Mouse (Mus musculus): ENCODE data around the gene Methig1. TPM values are rescaled to one million over a fixed set of nuclear protein-coding genes. Genes with fewer than 3 reads are reported as not detected.

Gene Methig1
- polyA plus RNA-seq, 1 experiment from 2014 or later: not detected

GRCm38 (mm10) chr15:100423916-100424315 is 71.0 kb downstream of the Methig1 start:
- Histone ChIP-seq H3K27me3 (ENCODE audit: control insufficient read depth, insufficient read depth, low read length) (peaks cover 17% of the 10 kb centered on the region), H3K27ac (ENCODE audit: low read depth, low read length) (no peak overlapping the region), H3K4me3 (ENCODE audit: low read depth, low read length) (peak overlapping the region; percentile 97; the same call in 1 of the 2 replicates), H3K36me3 (ENCODE audit: control insufficient read depth, insufficient read depth, low read length) (no peaks in the 10 kb centered on the region), H3K9me3 (ENCODE audit: control insufficient read depth, low read length) (no peaks in the 10 kb centered on the region), H3K4me1 (ENCODE audit: control insufficient read depth, insufficient read depth, low read length) (peaks cover 16% of the 10 kb centered on the region), H3K9ac (ENCODE audit: low read length) (no peak overlapping the region; the same call in 1 of the 2 replicates), H3K4me2 (peak overlapping the region; percentile 86)
- WGBS: 5% methylated on average over 14 of the region's 14 CpGs
- no peak for ATAC-seq (ENCODE audit: low FRiP score)
- DNase-seq (ENCODE audit: low spot score, missing footprints): peak; percentile 91

- Histone ChIP-seq H3K9ac (ENCODE audit: low read length) (no peak within 1 kb of the TSS), H3K27me3 (ENCODE audit: control insufficient read depth, insufficient read depth, low read length) (peaks cover 17% of the 10 kb centered on the region), H3K4me3 (ENCODE audit: low read depth, low read length) (peak within 1 kb of the TSS; percentile 97; the same call in 1 of the 2 replicates), H3K4me1 (ENCODE audit: control insufficient read depth, insufficient read depth, low read length) (peaks cover 16% of the 10 kb centered on the region), H3K4me2 (peak within 1 kb of the TSS; percentile 86), H3K27ac (ENCODE audit: low read depth, low read length) (no peak within 1 kb of the TSS), H3K9me3 (ENCODE audit: control insufficient read depth, low read length) (no peaks in the 10 kb centered on the region), H3K36me3 (ENCODE audit: control insufficient read depth, insufficient read depth, low read length) (no peaks in the 10 kb centered on the region)
- WGBS: 34% methylated on average over 17 of the region's 17 CpGs
- ATAC-seq (ENCODE audit: low FRiP score) (no peak), DNase-seq (ENCODE audit: low spot score, missing footprints) (no peak)
These were observed 71.6 kb downstream of the Methig1 start, which contains the start of gene Slc11a2 for GRCm38 (mm10) chr15:100424396-100425122. TSS of gene Slc11a2 (minus strand) at chr15:100425072.

- DNase-seq (ENCODE audit: low spot score, missing footprints) (no peak), ATAC-seq (ENCODE audit: low FRiP score) (no peak)
- peaks cover 8% of the 10 kb centered on the region for H3K4me1 ChIP-seq (ENCODE audit: control insufficient read depth, insufficient read depth, low read length)
- H3K4me3 ChIP-seq (ENCODE audit: low read depth, low read length): no peak overlapping the region
- H3K9ac ChIP-seq (ENCODE audit: low read length): no peak overlapping the region
- WGBS: 83% methylated on average over 13 of the region's 13 CpGs
- peaks cover 17% of the 10 kb centered on the region for H3K27me3 ChIP-seq (ENCODE audit: control insufficient read depth, insufficient read depth, low read length)
- H3K36me3 ChIP-seq (ENCODE audit: control insufficient read depth, insufficient read depth, low read length): no peaks in the 10 kb centered on the region
- H3K9me3 ChIP-seq (ENCODE audit: control insufficient read depth, low read length): no peaks in the 10 kb centered on the region
- H3K27ac ChIP-seq (ENCODE audit: low read depth, low read length): no peak overlapping the region
- no peak overlapping the region for H3K4me2 ChIP-seq
These were observed 75.5 kb downstream of the Methig1 start for GRCm38 (mm10) chr15:100428296-100428905.

- H3K9ac ChIP-seq (ENCODE audit: low read length): no peak overlapping the region
- 82% methylated on average over 11 of the region's 11 CpGs for WGBS
- DNase-seq (ENCODE audit: low spot score, missing footprints) (no peak), ATAC-seq (ENCODE audit: low FRiP score) (no peak)
- H3K27ac ChIP-seq (ENCODE audit: low read depth, low read length): no peak overlapping the region
- H3K4me2 ChIP-seq: no peak overlapping the region
- H3K36me3 ChIP-seq (ENCODE audit: control insufficient read depth, insufficient read depth, low read length): no peaks in the 10 kb centered on the region
- H3K4me3 ChIP-seq (ENCODE audit: low read depth, low read length): no peak overlapping the region
- H3K27me3 ChIP-seq (ENCODE audit: control insufficient read depth, insufficient read depth, low read length): peaks cover 3% of the 10 kb centered on the region
- H3K9me3 ChIP-seq (ENCODE audit: control insufficient read depth, low read length): no peaks in the 10 kb centered on the region
- H3K4me1 ChIP-seq (ENCODE audit: control insufficient read depth, insufficient read depth, low read length): no peaks in the 10 kb centered on the region
These were observed 77.1 kb downstream of the Methig1 start for GRCm38 (mm10) chr15:100429959-100430565.

GRCm38 (mm10) chr15:100433234-100433633 is 80.3 kb downstream of the Methig1 start:
- Histone ChIP-seq H3K9me3 (ENCODE audit: control insufficient read depth, low read length) (no peaks in the 10 kb centered on the region), H3K36me3 (ENCODE audit: control insufficient read depth, insufficient read depth, low read length) (no peaks in the 10 kb centered on the region), H3K9ac (ENCODE audit: low read length) (no peak overlapping the region), H3K27ac (ENCODE audit: low read depth, low read length) (no peak overlapping the region), H3K4me3 (ENCODE audit: low read depth, low read length) (no peak overlapping the region), H3K4me1 (ENCODE audit: control insufficient read depth, insufficient read depth, low read length) (no peaks in the 10 kb centered on the region), H3K4me2 (no peak overlapping the region), H3K27me3 (ENCODE audit: control insufficient read depth, insufficient read depth, low read length) (no peaks in the 10 kb centered on the region)
- no peak for DNase-seq (ENCODE audit: low spot score, missing footprints)
- 65% methylated on average over 4 of the region's 4 CpGs for WGBS
- no peak for ATAC-seq (ENCODE audit: low FRiP score)

Other genes with a start within 250 kb of the Methig1 start
- 31.8 and 33.5 TPM in 2 replicates for gene Atf1, start 125.3 kb upstream of the Methig1 start, polyA plus RNA-seq (2014; fragmentation: Nextera tagmentation; extraction: Ambion mirVana)
- 0.10 TPM in 1 of 2 replicates, not detected in the other for gene Tmprss12, start 72.3 kb upstream of the Methig1 start, polyA plus RNA-seq (2014; fragmentation: Nextera tagmentation; extraction: Ambion mirVana)
- 4.0 and 5.1 TPM in 2 replicates for gene Mettl7a1, start 49.0 kb upstream of the Methig1 start, polyA plus RNA-seq (2014; fragmentation: Nextera tagmentation; extraction: Ambion mirVana)
- not detected in 2 replicates for gene Mettl7a3, start 18.2 kb upstream of the Methig1 start, polyA plus RNA-seq (2014; fragmentation: Nextera tagmentation; extraction: Ambion mirVana)
- gene Mettl7a2, start 51 bp downstream of the Methig1 start, polyA plus RNA-seq (2014; fragmentation: Nextera tagmentation; extraction: Ambion mirVana): not detected in 2 replicates
- gene Higd1c, start 11.4 kb downstream of the Methig1 start, polyA plus RNA-seq (2014; fragmentation: Nextera tagmentation; extraction: Ambion mirVana): not detected in 2 replicates
- not detected in 2 replicates for gene Gm5475, start 69.0 kb downstream of the Methig1 start, polyA plus RNA-seq (2014; fragmentation: Nextera tagmentation; extraction: Ambion mirVana)
- 18.2 and 22.2 TPM in 2 replicates for gene Slc11a2, start 71.9 kb downstream of the Methig1 start, polyA plus RNA-seq (2014; fragmentation: Nextera tagmentation; extraction: Ambion mirVana)
- gene Letmd1, start 115.9 kb downstream of the Methig1 start, polyA plus RNA-seq (2014; fragmentation: Nextera tagmentation; extraction: Ambion mirVana): 41.0 and 42.5 TPM in 2 replicates
- 20.4 and 21.4 TPM in 2 replicates for gene Csrnp2, start 142.3 kb downstream of the Methig1 start, polyA plus RNA-seq (2014; fragmentation: Nextera tagmentation; extraction: Ambion mirVana)
- 27.7 and 29.9 TPM in 2 replicates for gene Tfcp2, start 198.9 kb downstream of the Methig1 start, polyA plus RNA-seq (2014; fragmentation: Nextera tagmentation; extraction: Ambion mirVana)
- gene Pou6f1, start 246.8 kb downstream of the Methig1 start, polyA plus RNA-seq (2014; fragmentation: Nextera tagmentation; extraction: Ambion mirVana): 15.0 and 15.6 TPM in 2 replicates

Measured in midbrain, embryonic 11.5 days (tissue).